Mouse (Mus musculus) forebrain, embryonic 14.5 days (tissue): ENCODE measurements at regions not wholly inside any gene's neighbourhood (a gene's known extent, or its start where the extent isn't known, plus 50 kb on each side); places are given as distances from the start of the nearest gene placed in this dataset.

Experiments used
- ATAC-seq: fragments of 200-750 bp; cut with Nextera tagmentation; 2 replicates; pipeline ENCODE4 v1.8.0; 2017; ENCODE audit warnings: mild to moderate bottlenecking, moderate library complexity
- DNase-seq: peaks from one replicate; pipeline ENCODE4 v3.0.0-alpha.2; 2015; ENCODE audit warnings: low spot score
- H3K27ac ChIP-seq: fragments of 300-500 bp; sonication (generic); 2 replicates; pipeline ENCODE4 v1.5.1; 2014; ENCODE audit warnings: low read depth, mild to moderate bottlenecking, control low read depth, low read length, moderate library complexity
- H3K27me3 ChIP-seq: fragments of 300-500 bp; sonication (generic); replicated peaks from 2 replicates; pipeline ENCODE4 v1.6.1; 2014; ENCODE audit warnings: low read length, control low read depth, mixed read lengths; ENCODE audit not compliant: control insufficient read depth, insufficient read depth
- H3K36me3 ChIP-seq: fragments of 300-500 bp; sonication (generic); 2 replicates; pipeline ENCODE4 v1.6.1; 2014; ENCODE audit warnings: low read length, control low read depth; ENCODE audit not compliant: control insufficient read depth, insufficient read depth
- H3K4me1 ChIP-seq: fragments of 300-500 bp; sonication (generic); 2 replicates; pipeline ENCODE4 v1.6.1; 2014; ENCODE audit warnings: antibody characterized with exemption, low read length, control low read depth; ENCODE audit not compliant: control insufficient read depth, insufficient read depth
- H3K4me2 ChIP-seq: fragments of 300-500 bp; sonication (generic); 2 replicates; pipeline ENCODE4 v1.6.1; 2014; ENCODE audit warnings: mild to moderate bottlenecking, control low read depth, low read length
- H3K4me3 ChIP-seq: fragments of 300-500 bp; sonication (generic); 2 replicates; pipeline ENCODE4 v1.5.1; 2014; ENCODE audit warnings: low read depth, low read length, control low read depth
- H3K9ac ChIP-seq: fragments of 300-500 bp; sonication (generic); 2 replicates; pipeline ENCODE4 v1.6.1; 2014; ENCODE audit warnings: mild to moderate bottlenecking, low read length, control low read depth, moderate library complexity
- H3K9me3 ChIP-seq: fragments of 300-500 bp; sonication (generic); replicated peaks from 2 replicates; pipeline ENCODE4 v1.6.1; 2016; ENCODE audit warnings: low read length, control low read depth, mixed read lengths; ENCODE audit not compliant: control insufficient read depth
- WGBS: fragments of 180-500 bp; shearing (Covaris S2); extraction: QIAGEN DNeasy Blood & Tissue Kit; methylation state at CpG from one replicate; pipeline ENCODE4 v1.1.7; 2014; 5-methylcytosine and 5-hydroxymethylcytosine counted together

GRCm38 (mm10) chr4:55475409-55475808, 56.9 kb downstream of the Klf4 start:
- WGBS: 85% methylated on average over 3 of the region's 3 CpGs
- no peak overlapping the region for H3K4me2 ChIP-seq
- ATAC-seq: no peak

GRCm38 (mm10) chr4:55474044-55474788, 58.0 kb downstream of the Klf4 start:
- Histone ChIP-seq H3K9me3 (no peaks in the 10 kb centered on the region), H3K36me3 (no peaks in the 10 kb centered on the region), H3K4me2 (no peak overlapping the region), H3K27me3 (no peaks in the 10 kb centered on the region), H3K9ac (no peak overlapping the region), H3K4me3 (no peak overlapping the region), H3K27ac (no peak overlapping the region), H3K4me1 (no peaks in the 10 kb centered on the region)
- ATAC-seq (no peak), DNase-seq (no peak)
- WGBS: 79% methylated on average over 16 of the region's 16 CpGs

More at GRCm38 (mm10) chr4:55475409-55475808, 56.9 kb downstream of the Klf4 start:
- no peak overlapping the region for H3K4me3 ChIP-seq
- no peak overlapping the region for H3K27ac ChIP-seq
- no peak for DNase-seq
- H3K9me3 ChIP-seq: no peaks in the 10 kb centered on the region
- no peaks in the 10 kb centered on the region for H3K27me3 ChIP-seq
- H3K9ac ChIP-seq: no peak overlapping the region
- H3K4me1 ChIP-seq: no peaks in the 10 kb centered on the region; the same call in 1 of the 2 replicates
- no peaks in the 10 kb centered on the region for H3K36me3 ChIP-seq

GRCm38 (mm10) chr4:55472649-55473048, 59.6 kb downstream of the Klf4 start:
- H3K27me3 ChIP-seq: no peaks in the 10 kb centered on the region
- H3K4me2 ChIP-seq: no peak overlapping the region
- WGBS: 84% methylated on average over 2 of the region's 2 CpGs
- ATAC-seq: no peak
- H3K9me3 ChIP-seq: no peaks in the 10 kb centered on the region
- no peak overlapping the region for H3K27ac ChIP-seq
- H3K9ac ChIP-seq: no peak overlapping the region
- H3K4me3 ChIP-seq: no peak overlapping the region
- H3K4me1 ChIP-seq: no peaks in the 10 kb centered on the region
- no peaks in the 10 kb centered on the region for H3K36me3 ChIP-seq
- no peak for DNase-seq

DNA sequence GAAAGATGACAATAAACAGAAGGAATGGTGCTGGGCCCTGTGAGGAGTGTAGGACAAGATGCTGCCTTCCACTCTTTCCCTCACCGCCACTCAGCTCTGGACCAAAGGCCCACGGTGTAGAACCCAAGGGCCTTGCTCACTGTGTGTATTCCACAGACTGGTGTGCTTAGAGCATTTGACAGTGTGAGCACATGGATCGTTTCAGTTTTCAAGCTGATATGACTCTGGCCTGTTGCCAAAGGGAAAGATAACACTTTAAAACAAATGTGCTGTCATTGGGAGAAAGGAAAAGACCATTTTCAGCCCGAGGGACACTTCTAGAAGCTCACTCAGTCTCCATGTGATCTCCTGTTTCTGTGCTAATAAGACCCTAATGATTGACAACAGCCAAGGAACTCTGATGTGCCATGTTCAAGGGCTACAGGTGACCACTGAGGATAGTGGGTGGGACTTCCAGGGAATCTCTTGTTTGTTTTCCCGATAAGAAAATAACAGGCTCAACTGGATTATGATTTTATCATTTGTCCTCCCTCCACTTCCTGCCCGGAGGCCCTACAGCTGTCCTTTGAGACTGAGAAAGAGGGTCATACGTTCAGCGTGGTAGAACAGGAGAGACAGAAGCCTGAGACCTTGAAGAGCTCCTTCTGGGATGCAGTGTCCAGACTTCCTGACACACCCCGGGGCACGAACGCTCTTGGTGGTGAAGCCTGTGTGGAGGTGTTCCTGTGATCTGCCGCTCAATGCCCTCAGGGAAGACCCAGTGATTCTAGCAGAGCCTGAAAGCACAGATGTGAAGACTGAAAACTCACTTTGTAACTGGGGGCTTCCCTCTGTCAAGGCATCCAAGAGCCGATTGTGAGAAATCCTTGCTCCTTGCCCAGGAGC, 61.2 kb downstream of the Klf4 start:
- ATAC-seq: no peak
- H3K4me1 ChIP-seq: no peaks in the 10 kb centered on the region
- no peak overlapping the region for H3K9ac ChIP-seq
- no peaks in the 10 kb centered on the region for H3K36me3 ChIP-seq
- H3K9me3 ChIP-seq: no peaks in the 10 kb centered on the region
- WGBS: 83% methylated on average over 13 of the region's 13 CpGs
- no peak overlapping the region for H3K4me2 ChIP-seq
- DNase-seq: no peak
- no peaks in the 10 kb centered on the region for H3K27me3 ChIP-seq
- no peak overlapping the region for H3K27ac ChIP-seq
- H3K4me3 ChIP-seq: no peak overlapping the region

GRCm38 (mm10) chr4:55464192-55464591, 68.1 kb downstream of the Klf4 start:
- no peaks in the 10 kb centered on the region for H3K36me3 ChIP-seq
- peaks cover 5% of the 10 kb centered on the region; the same call in 1 of the 2 replicates for H3K4me1 ChIP-seq
- ATAC-seq: no peak
- H3K27me3 ChIP-seq: no peaks in the 10 kb centered on the region
- H3K27ac ChIP-seq: no peak overlapping the region
- WGBS: 3% methylated on average over 8 of the region's 8 CpGs
- H3K9me3 ChIP-seq: no peaks in the 10 kb centered on the region
- no peak for DNase-seq
- H3K4me2 ChIP-seq: no peak overlapping the region
- no peak overlapping the region for H3K4me3 ChIP-seq
- no peak overlapping the region for H3K9ac ChIP-seq

DNA sequence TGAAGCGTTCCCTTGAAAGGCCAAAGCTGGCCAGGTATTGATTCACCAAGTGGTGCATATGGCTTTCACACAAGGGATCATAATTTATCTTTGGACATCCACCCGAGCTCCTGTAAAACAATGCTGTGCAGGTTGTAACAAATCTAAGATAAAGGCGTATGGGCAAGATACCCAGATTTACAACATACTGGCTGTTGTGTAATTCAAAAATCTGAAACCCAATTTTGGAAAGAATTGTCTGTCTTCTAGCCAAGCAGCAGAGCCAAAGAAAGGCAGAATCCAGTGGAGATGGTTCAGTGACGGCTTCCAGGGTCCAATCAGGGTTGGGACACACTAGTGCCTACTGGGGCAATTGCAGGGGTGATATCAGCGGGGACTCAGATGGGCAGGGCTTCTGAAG, 70.3 kb downstream of the Klf4 start:
- DNase-seq (no peak), ATAC-seq (no peak)
- Histone ChIP-seq H3K9me3 (no peaks in the 10 kb centered on the region), H3K4me3 (no peak overlapping the region), H3K27me3 (no peaks in the 10 kb centered on the region), H3K4me2 (no peak overlapping the region), H3K27ac (no peak overlapping the region), H3K4me1 (peaks cover 5% of the 10 kb centered on the region; the same call in 1 of the 2 replicates), H3K36me3 (no peaks in the 10 kb centered on the region), H3K9ac (no peak overlapping the region)
- WGBS: 95% methylated on average over 5 of the region's 5 CpGs

- ATAC-seq (no peak), DNase-seq (peak; percentile 29)
- no peak overlapping the region for H3K4me3 ChIP-seq
- 0 out of 2 replicates have a peak, but pooled peaks cover 3% of the 10 kb centered on the region for H3K4me1 ChIP-seq
- no peak overlapping the region for H3K27ac ChIP-seq
- no peaks in the 10 kb centered on the region for H3K36me3 ChIP-seq
- no peaks in the 10 kb centered on the region for H3K27me3 ChIP-seq
- H3K9ac ChIP-seq: no peak overlapping the region
- 46% methylated on average over 5 of the region's 5 CpGs for WGBS
- no peaks in the 10 kb centered on the region for H3K9me3 ChIP-seq
- H3K4me2 ChIP-seq: no peak overlapping the region
These were observed 78.4 kb downstream of the Klf4 start for GRCm38 (mm10) chr4:55453902-55454301.

DNA sequence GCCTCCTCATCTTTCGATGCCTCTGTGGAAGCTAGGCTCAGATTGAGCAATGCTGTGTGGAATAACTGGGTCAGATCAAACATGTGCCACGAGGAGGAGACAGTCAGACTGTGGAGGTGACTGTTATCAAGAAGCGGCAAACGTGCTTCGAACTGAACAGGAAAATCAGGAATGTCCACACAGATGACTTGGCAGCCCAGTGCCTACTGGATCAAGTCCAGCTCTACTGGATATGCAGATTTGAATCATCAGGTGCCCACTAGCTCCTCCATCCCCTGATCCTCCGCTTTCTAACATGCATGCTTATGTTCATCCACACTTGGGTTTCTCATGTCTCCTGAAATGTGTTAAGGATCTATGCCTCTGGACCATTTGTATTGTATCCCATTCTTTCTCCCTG, 79.7 kb downstream of the Klf4 start:
- no peaks in the 10 kb centered on the region for H3K9me3 ChIP-seq
- H3K36me3 ChIP-seq: no peaks in the 10 kb centered on the region
- ATAC-seq (no peak), DNase-seq (no peak)
- WGBS: 90% methylated on average over 6 of the region's 6 CpGs
- H3K27me3 ChIP-seq: no peaks in the 10 kb centered on the region
- no peak overlapping the region for H3K4me3 ChIP-seq
- no peak overlapping the region for H3K9ac ChIP-seq
- H3K27ac ChIP-seq: no peak overlapping the region
- H3K4me2 ChIP-seq: no peak overlapping the region
- 0 out of 2 replicates have a peak, but pooled peaks cover 3% of the 10 kb centered on the region for H3K4me1 ChIP-seq

DNA sequence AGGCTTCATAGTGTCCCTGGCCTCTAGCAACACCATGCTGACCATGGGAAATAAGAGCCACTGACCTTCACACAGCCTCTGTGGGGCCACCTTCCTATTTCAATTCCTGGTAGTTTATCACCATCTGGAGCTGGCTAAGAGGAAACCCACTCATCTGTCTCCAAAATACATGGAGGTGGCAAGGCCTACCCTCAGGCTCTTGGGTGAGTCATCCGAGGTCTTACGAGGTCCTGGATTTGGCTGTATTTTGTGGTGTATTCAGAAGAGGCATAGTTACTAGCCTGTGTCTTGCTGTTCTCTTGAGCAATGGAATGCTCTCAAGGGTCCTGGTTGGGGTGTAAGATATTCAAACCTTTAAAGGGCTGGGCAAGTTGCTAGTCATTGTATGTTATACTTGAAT, 80.6 kb downstream of the Klf4 start:
- ATAC-seq (no peak), DNase-seq (no peak)
- Histone ChIP-seq H3K27me3 (no peaks in the 10 kb centered on the region), H3K36me3 (no peaks in the 10 kb centered on the region), H3K9me3 (no peaks in the 10 kb centered on the region), H3K9ac (no peak overlapping the region), H3K4me1 (0 out of 2 replicates have a peak, but pooled peaks cover 3% of the 10 kb centered on the region), H3K27ac (no peak overlapping the region), H3K4me3 (no peak overlapping the region), H3K4me2 (no peak overlapping the region)
- WGBS: 95% methylated on average over 2 of the region's 2 CpGs
